Mouse (Mus musculus) lung, adult 2 months (tissue): ENCODE data around the gene Phf5a. TPM values are rescaled to one million over a fixed set of nuclear protein-coding genes. Genes with fewer than 3 reads are reported as not detected.
A peak's percentile ranks its signal among the peaks of the same experiment; 100 is the strongest.
"Not testable (repeated sequence)": the region's sequence is repeated elsewhere in the genome, so short reads cannot be mapped to it uniquely, and the experiment has no call there.

Source experiments
- DNase-seq: peaks from one replicate; pipeline ENCODE4 v3.0.0; 2022
- H3K4me1 ChIP-seq: fragments of 200-500 bp; 2 replicates; pipeline ENCODE4 v1.6.1; 2011; ENCODE audit warnings: low read length; ENCODE audit not compliant: control insufficient read depth, insufficient read depth
- H3K4me3 ChIP-seq: fragments of 200-500 bp; replicated peaks from 2 replicates; pipeline ENCODE3; 2011; ENCODE audit warnings: low read depth, mild to moderate bottlenecking, control low read depth, low read length; ENCODE audit errors: extremely low read depth
- CTCF ChIP-seq: fragments of 200-500 bp; IDR thresholded peaks from 2 replicates; pipeline ENCODE4 v1.5.1; 2011; ENCODE audit warnings: mild to moderate bottlenecking, low read length, control low read depth; ENCODE audit not compliant: insufficient read depth
- POLR2A ChIP-seq: fragments of 200-500 bp; IDR thresholded peaks from 2 replicates; pipeline ENCODE4 v1.6.1; 2011; ENCODE audit warnings: low read depth, mild to moderate bottlenecking, control low read depth, low read length, borderline replicate concordance; ENCODE audit errors: extremely low read depth
- WGBS: fragments of 180-500 bp; shearing (Covaris S2); methylation state at CpG from one replicate; pipeline ENCODE4 v1.1.7; 2018; 5-methylcytosine and 5-hydroxymethylcytosine counted together
- polyA plus RNA-seq: library from polyadenylated mRNA; depleted of rRNA; stranded (reverse); fragments of >200 nt; gene quantifications from 2 replicates; pipeline ENCODE4 v1.2.3, GENCODE M21; 2012; rRNA removed

The Phf5a gene
- polyA plus RNA-seq: 23.6 and 34.4 TPM in 2 replicates

DNA sequence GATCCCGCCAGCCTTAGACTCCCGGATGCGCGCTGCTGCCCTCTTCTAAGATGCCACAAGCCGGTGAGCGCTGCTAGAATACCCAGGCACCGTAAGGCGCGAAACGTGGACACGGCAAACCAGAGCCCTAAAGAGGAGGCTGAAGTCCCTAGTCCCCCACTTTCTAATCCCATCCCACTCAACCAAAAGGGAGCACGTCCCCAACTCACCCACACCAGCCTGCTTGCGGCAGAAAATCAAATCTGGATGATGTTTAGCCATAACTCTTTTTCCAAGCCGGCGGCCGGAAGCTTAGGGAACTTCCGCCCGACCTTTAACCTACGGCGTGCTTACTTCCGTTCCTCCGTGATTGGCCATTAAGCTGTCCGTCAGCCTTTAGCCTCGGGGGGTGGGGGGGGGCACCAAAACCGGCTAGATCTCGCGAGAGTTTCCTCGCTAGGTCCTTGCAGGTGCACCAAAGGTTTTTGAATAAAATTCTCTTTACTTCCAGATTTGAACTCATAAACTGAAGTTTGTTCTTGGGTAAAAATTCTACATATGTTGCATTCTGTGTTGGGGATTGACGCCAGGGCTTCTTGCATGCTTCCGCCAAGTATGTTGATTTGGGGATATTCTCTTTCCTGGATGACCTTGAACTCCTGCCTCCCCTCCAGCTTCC is at the start of gene Phf5a:
Gene Phf5a (minus strand): TSS at position 308 of the 658 bp plus-strand sequence.
- peak; percentile 80 for DNase-seq
- peak within 1 kb of the TSS; percentile 89 for H3K4me3 ChIP-seq
- H3K4me1 ChIP-seq: peaks cover 8% of the 10 kb centered on the region; the same call in 1 of the 2 replicates
- WGBS: under 1% methylated on average over 30 of the region's 30 CpGs
- peak; percentile 63; the same call in 1 of the 2 replicates for TF ChIP-seq POLR2A
- no peak for TF ChIP-seq CTCF

DNA sequence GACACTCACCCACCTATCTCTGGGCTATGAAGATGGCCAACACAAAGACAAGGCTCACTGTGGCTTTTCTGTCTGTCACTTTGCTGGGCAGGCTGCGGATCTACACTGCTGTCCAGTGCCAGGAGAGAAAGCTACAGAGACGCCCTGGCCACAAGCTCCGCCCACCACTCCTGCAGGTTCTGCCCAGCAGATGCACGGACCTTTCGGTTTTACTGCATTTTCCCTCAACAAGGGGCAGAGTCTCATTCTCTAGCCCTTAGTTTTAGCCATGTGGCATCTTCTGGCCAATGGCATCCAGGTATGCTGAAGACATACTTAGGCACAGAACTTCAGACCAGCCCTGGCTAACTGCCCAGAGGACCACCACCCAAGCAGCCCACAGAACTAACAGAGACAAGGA is 49.5 kb upstream of the Phf5a start:
- Histone ChIP-seq H3K4me3 (no peak overlapping the region), H3K4me1 (peaks cover 6% of the 10 kb centered on the region)
- TF ChIP-seq POLR2A: no peak
- TF ChIP-seq CTCF: no peak
- no peak for DNase-seq
- WGBS: 70% methylated on average over 5 of the region's 5 CpGs

DNA sequence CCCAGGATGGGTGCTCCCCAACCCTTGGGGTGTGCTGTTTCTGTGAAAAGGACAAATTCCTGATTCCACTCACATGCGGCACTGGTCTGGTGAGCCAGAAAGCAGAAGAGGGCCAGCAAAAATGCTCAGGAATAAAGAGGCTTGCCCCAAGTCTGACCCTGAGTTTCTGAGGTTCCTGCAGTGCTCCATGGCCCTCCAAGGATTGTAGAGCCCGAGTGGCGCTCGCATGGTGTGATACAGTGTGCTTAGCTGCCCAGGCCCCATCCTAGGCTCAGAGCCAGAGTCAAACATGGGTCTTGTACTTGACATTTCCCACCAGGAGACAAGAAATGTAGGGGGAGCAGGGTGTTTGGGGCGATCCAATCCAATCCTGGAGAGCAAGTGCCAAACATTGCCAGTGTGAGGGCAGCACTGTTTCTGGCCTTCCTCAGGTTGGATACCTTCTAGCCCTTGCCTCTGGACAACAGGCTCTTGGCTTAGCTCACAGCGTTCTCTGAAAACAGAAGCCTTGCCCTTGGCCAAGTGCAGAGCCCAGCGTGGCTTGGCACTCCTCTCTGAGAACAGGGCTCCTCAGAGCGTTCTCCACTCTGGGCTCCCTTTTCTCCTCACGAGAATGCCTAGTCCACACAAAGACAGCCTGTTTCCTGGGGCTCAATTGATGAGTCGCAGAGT is 49.0 kb upstream of the Phf5a start:
- no peak overlapping the region for H3K4me3 ChIP-seq
- no peak for DNase-seq
- H3K4me1 ChIP-seq: peaks cover 6% of the 10 kb centered on the region
- WGBS: 69% methylated on average over 10 of the region's 10 CpGs
- no peak for TF ChIP-seq CTCF
- no peak for TF ChIP-seq POLR2A

DNA sequence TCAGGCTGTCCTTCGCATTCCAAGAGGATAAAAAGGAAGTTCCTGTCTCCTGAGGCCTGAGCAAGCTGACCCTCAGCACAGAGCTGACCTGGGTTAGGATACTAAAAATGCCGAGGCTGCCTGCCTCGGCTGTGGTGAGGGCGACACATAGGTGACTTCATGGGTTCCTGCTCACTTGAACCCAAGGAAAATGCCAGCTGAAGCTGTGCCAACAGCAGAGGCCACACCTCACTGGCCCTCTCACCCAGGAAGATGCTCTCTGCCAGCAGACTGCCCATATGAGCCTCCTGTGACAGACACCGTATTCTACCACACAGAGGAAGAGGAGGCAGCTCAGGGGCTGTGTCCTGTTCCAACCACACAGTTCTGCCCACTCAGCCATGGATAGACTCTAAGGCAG is 47.4 kb upstream of the Phf5a start:
- DNase-seq: no peak
- TF ChIP-seq CTCF (no peak), POLR2A (no peak)
- WGBS: 64% methylated on average over 5 of the region's 5 CpGs

DNA sequence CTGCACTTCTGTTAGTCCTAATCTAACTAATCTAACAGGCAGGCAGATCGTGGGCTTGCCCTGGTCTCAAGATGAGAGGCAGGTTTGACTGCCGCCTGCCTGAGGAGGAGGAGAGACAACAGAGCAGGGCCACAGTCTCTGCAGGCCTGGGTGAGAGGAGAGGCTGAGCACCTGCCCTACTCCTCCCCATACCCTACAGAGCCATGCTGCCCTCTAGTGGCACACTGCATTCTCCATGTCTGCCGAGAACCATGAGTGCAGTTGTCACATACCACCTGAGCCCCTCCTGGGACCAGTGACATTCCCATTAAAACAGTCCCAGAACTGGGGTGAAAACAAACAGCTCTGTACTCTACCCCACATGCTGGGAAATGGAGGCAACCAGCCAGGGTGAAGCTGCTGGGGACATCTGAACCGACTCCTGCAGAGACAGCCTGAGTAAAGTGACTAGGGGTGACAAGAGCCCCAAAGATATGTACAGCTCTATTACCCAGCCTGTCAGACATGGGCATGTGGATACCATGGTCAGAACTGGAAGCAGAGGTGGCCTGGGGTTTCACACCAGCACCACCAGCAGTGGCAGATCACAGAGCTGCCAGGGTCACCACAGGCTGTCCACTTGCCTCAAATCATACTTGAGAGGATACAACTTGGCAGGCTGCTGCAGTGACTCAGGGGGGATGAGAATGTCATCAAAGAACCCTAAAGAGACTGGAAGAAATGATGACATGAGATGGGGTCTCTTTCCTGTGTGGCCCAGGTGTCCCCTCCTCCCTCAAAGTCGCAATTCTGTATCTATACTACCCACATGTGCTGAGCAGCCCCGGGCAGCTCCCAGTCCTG is 46.1 kb upstream of the Phf5a start:
- no peak overlapping the region for H3K4me3 ChIP-seq
- TF ChIP-seq CTCF: peak; percentile 98
- no peak for TF ChIP-seq POLR2A
- peak; percentile 78 for DNase-seq
- WGBS: 51% methylated on average over 6 of the region's 6 CpGs
- H3K4me1 ChIP-seq: no peaks in the 10 kb centered on the region

More for the DNA sequence above, 47.4 kb upstream of the Phf5a start:
- Histone ChIP-seq H3K4me1 (no peaks in the 10 kb centered on the region), H3K4me3 (no peak overlapping the region)

DNA sequence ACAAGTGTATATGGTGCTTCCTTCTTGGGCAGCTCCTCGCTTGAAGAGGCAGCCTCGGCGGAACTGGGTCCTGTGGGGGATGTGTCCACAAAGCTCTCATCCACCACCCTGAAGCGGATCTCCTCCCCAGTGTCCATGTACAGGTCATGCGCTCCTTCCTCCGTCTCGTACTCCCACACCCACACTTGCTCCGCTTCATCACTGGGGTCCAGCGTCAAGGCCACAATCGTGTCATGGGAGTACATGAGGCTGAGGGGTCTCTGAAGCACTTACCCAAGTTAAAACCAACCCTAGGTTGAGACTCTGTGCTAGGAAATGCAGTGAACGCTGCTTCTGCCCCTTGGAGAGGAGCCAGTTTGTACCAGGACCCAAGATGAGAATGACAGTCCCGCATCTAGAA is 45.5 kb upstream of the Phf5a start:
- TF ChIP-seq CTCF (no peak), POLR2A (no peak)
- WGBS: 88% methylated on average over 12 of the region's 12 CpGs

DNA sequence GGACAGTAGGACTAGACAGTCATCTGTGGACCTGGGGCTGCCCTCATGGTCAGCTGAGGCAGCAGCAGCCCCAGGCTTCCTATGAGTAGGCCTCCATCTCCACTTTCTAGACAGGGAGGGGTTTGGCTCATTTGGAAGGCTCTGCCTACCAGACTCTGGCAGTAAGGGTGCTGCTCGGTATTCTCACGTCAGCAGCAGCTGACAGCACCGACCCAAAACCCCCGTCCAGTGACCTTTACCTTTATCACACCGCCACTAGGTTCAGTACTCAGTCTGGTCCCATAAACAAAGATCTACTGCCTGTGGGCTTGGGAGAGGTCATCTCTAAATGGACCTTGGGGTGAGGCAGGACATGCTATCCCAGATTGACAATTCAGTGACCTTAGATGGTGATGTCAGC is 44.0 kb upstream of the Phf5a start:
- DNase-seq: no peak
- 74% methylated on average over 5 of the region's 5 CpGs for WGBS
- H3K4me1 ChIP-seq: no peaks in the 10 kb centered on the region
- TF ChIP-seq CTCF (no peak), POLR2A (no peak)
- H3K4me3 ChIP-seq: no peak overlapping the region

More for the DNA sequence above, 45.5 kb upstream of the Phf5a start:
- no peak for DNase-seq
- no peak overlapping the region for H3K4me3 ChIP-seq
- no peaks in the 10 kb centered on the region for H3K4me1 ChIP-seq

DNA sequence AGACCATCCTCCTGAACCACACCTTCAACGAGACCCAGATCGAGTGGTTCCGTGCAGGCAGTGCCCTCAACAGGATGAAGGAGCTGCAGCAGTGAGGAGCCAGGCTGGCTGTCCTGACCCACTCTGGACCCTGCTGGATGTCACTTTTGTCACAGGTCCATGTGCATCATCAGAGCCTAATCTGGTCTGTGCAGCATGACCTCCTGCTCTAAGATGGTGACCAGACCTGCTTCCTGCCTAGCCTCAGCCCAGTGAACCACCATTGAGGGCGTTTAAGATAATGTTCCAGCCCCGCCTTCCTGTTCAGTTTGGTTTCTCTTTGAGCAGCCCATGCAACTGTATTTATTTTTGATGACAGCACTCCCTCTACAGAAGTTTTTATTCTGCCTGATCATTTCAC is 43.0 kb upstream of the Phf5a start:
- no peak for DNase-seq
- 76% methylated on average over 5 of the region's 5 CpGs for WGBS
- no peak for TF ChIP-seq CTCF
- no peak for TF ChIP-seq POLR2A
- H3K4me3 ChIP-seq: no peak overlapping the region
- H3K4me1 ChIP-seq: no peaks in the 10 kb centered on the region

DNA sequence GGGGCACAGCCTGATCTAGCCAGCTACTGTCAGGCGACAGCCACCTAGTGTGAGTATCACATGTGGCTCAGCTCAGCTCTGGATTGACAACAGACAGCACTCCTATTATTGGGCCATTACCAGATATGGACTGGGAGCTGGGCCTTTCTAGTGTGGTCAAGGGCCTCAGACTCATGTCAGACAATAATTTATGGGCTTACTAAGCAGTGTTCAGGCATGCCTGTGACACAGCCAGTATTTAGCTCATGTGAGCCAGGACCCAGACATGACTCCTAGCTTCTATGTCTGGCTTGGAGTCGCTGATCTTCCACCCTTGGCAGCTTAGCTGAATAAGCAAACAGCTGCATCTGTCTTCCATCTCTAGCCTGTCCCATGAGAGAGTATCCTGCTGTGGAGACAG is 40.8 kb upstream of the Phf5a start:
- DNase-seq: no peak
- H3K4me1 ChIP-seq: no peaks in the 10 kb centered on the region
- no peak overlapping the region for H3K4me3 ChIP-seq
- 72% methylated on average over 2 of the region's 2 CpGs for WGBS
- TF ChIP-seq CTCF (no peak), POLR2A (no peak)

DNA sequence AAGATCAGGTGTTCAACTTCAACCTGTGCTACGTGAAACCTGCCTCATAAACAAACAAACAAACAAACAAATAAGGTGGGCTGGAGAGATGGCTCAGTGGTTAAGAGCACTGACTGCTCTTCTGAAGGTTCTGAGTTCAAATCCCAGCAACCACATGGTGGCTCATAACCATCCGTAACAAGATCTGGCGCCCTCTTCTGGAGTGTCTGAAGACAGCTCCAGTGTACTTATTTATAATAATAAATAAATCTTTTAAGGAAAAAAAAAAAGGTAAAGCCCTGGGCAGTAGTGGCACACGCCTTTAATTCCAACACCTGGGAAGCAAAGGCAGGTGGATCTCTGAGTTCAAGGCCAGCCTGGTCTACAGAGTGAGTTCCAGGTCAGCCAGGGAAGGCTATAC is 37.1 kb upstream of the Phf5a start:
- H3K4me3 ChIP-seq, H3K4me1 ChIP-seq, DNase-seq: not testable (repeated sequence)
- 87% methylated on average over 4 of the region's 4 CpGs for WGBS
